Mouse (Mus musculus): ENCODE results near the gene Ccdc185. TPM values are rescaled to one million over a fixed set of nuclear protein-coding genes. Genes with fewer than 3 reads are reported as not detected.

The Ccdc185 gene
- polyA plus RNA-seq, 1 experiment from 2014 or later, result not detected

DNA sequence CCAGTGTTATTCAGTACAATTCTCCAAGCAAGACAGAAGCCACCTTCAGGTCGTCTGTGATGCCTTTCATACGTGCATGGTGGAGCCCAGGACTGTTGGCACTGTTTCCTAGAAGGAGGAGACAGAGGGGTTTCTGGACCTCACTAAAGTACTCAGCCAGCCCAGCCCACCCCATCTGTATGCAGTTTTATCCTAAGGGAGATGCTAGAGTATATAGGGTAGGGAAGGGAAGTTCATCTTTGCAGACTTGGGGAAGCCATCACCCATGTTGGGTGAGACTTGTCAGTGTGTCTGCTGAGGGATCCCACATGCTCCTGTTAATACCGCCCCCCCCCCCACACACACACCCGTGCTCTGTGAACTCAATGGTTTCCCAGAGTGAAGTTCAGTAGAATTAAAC lies 13.1 kb downstream of the Ccdc185 start:
- no peak overlapping the region for H3K4me3 ChIP-seq
- H3K27me3 ChIP-seq, result peaks cover 4% of the 10 kb centered on the region; the same call in 1 of the 2 replicates
- WGBS, result 69% methylated on average over 4 of the region's 4 CpGs
- no peak overlapping the region for H3K4me2 ChIP-seq (replicated peaks)
- no peak overlapping the region for H3K9ac ChIP-seq (replicated peaks)
- no peaks in the 10 kb centered on the region for H3K36me3 ChIP-seq
- H3K9me3 ChIP-seq, result no peaks in the 10 kb centered on the region
- no peak for ATAC-seq (ENCODE audit: low FRiP score, low read depth)
- H3K4me1 ChIP-seq, result no peaks in the 10 kb centered on the region
- no peak overlapping the region for H3K27ac ChIP-seq (replicated peaks)

DNA sequence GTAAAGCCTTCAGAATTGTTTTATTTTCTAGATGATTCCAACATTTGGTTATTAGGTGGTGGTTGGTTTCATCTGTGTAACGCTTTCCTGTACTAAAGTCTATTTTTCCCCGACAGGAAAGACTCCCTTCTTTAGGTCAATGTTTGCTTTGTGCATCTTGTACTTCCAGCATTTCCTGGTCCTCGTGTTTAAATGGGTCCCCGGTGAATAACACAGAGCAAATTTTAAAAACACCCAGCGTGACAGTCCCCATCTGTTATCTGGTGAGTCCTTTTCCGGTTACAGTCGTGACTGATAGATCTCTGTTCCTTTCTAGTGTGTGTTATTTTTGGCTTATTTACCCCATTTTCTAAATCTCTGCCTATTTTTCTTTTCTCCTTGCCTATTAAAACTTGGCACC lies 16.3 kb downstream of the Ccdc185 start:
- H3K27ac ChIP-seq (replicated peaks), result no peak overlapping the region
- peaks cover 2% of the 10 kb centered on the region; the same call in 1 of the 2 replicates for H3K4me1 ChIP-seq
- no peak overlapping the region for H3K9ac ChIP-seq (replicated peaks)
- H3K4me3 ChIP-seq, result no peak overlapping the region
- ATAC-seq (ENCODE audit: low FRiP score, low read depth), result no peak
- no peak overlapping the region for H3K4me2 ChIP-seq (replicated peaks)
- no peaks in the 10 kb centered on the region for H3K36me3 ChIP-seq
- no peaks in the 10 kb centered on the region for H3K9me3 ChIP-seq
- 72% methylated on average over 7 of the region's 7 CpGs for WGBS
- H3K27me3 ChIP-seq, result peaks cover 4% of the 10 kb centered on the region; the same call in 1 of the 2 replicates

DNA sequence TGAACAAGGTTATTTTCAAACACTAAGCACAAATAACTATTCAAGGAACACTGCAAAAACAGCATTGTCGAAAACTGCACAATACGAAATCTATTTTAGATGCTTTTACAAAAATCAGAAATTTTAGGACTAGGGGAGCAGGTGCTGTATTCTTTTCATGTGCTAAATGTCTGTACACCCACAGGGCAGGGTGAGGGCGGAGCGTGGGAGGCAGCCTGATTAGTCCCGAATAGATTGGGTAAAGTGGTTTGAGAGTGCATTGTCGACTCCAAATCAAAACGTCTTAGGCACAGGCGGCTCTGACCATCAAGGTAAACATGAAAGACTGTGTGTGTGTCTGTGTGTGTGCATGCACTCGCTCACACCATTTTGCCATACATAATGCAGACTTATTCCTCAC lies 20.0 kb downstream of the Ccdc185 start:
- H3K36me3 ChIP-seq, result no peaks in the 10 kb centered on the region
- no peak overlapping the region for H3K4me3 ChIP-seq
- 74% methylated on average over 9 of the region's 9 CpGs for WGBS
- no peak for ATAC-seq (ENCODE audit: low FRiP score, low read depth)
- H3K9ac ChIP-seq (replicated peaks), result no peak overlapping the region
- peaks cover 2% of the 10 kb centered on the region; the same call in 1 of the 2 replicates for H3K4me1 ChIP-seq
- no peaks in the 10 kb centered on the region for H3K9me3 ChIP-seq
- H3K27me3 ChIP-seq, result no peaks in the 10 kb centered on the region
- no peak overlapping the region for H3K27ac ChIP-seq (replicated peaks)
- no peak overlapping the region for H3K4me2 ChIP-seq (replicated peaks)

GRCm38 (mm10) chr1:182727541-182727940 lies 21.4 kb downstream of the Ccdc185 start:
- H3K27me3 ChIP-seq, result no peaks in the 10 kb centered on the region
- 55% methylated on average over 12 of the region's 12 CpGs for WGBS
- H3K36me3 ChIP-seq, result no peaks in the 10 kb centered on the region
- 0 out of 2 replicates have a peak overlapping the region, but pooled peaks have one; percentile 4 for H3K4me2 ChIP-seq (replicated peaks)
- no peaks in the 10 kb centered on the region for H3K9me3 ChIP-seq
- H3K4me3 ChIP-seq, result no peak overlapping the region
- no peak overlapping the region for H3K9ac ChIP-seq (replicated peaks)
- no peak for ATAC-seq (ENCODE audit: low FRiP score, low read depth)
- no peak overlapping the region for H3K27ac ChIP-seq (replicated peaks)
- peaks cover 2% of the 10 kb centered on the region; the same call in 1 of the 2 replicates for H3K4me1 ChIP-seq

- 75% methylated on average over 6 of the region's 6 CpGs for WGBS
- no peaks in the 10 kb centered on the region for H3K27me3 ChIP-seq
- no peaks in the 10 kb centered on the region for H3K36me3 ChIP-seq
- ATAC-seq (ENCODE audit: low FRiP score, low read depth), result no peak
- H3K9ac ChIP-seq (replicated peaks), result no peak overlapping the region
- H3K9me3 ChIP-seq, result no peaks in the 10 kb centered on the region
- no peak overlapping the region for H3K4me2 ChIP-seq (replicated peaks)
- peaks cover 4% of the 10 kb centered on the region; the same call in 1 of the 2 replicates for H3K4me1 ChIP-seq
- no peak overlapping the region for H3K4me3 ChIP-seq
- no peak overlapping the region for H3K27ac ChIP-seq (replicated peaks)
Observed at GRCm38 (mm10) chr1:182714236-182714935, 34.6 kb downstream of the Ccdc185 start.

DNA sequence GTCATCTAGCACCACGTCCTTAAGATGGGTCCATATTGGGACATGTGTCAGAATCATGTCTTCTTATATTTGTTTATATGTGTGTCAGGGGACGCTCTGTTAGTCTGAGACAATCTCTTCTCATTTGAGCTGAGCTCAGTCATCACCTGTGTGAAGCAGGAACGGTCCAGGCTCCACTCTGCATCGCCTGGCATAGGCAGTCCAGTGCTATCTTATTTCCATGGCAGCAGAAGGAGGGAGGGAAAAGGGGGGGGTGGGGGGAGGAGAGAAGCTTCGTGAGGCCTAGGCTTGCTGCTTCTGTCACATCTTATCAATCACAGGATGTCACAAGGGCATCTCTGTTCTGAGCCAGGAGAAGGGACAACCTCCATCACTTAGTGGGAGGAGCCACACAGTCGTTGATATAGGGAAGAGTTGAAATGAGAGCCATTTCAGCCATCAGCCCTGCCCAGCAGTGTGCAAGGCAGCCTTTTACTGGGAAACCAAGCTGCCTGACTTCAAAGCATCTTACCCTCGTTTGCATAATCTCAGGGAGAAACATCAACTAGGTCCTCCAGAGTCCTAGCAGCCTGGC lies 37.5 kb downstream of the Ccdc185 start:
- Histone ChIP-seq H3K27ac (replicated peaks) (peak overlapping the region; percentile 35; the same call in 1 of the 2 replicates), H3K36me3 (no peaks in the 10 kb centered on the region), H3K9ac (replicated peaks) (no peak overlapping the region), H3K27me3 (no peaks in the 10 kb centered on the region; the same call in 1 of the 2 replicates), H3K4me1 (peaks cover 4% of the 10 kb centered on the region; the same call in 1 of the 2 replicates), H3K4me3 (no peak overlapping the region), H3K9me3 (no peaks in the 10 kb centered on the region), H3K4me2 (replicated peaks) (no peak overlapping the region)
- 36% methylated on average over 7 of the region's 7 CpGs for WGBS
- ATAC-seq (ENCODE audit: low FRiP score, low read depth), result no peak; the same call in 1 of the 2 replicates

GRCm38 (mm10) chr1:182707459-182707858 lies 41.5 kb downstream of the Ccdc185 start:
- Histone ChIP-seq H3K4me2 (replicated peaks) (no peak overlapping the region), H3K36me3 (no peaks in the 10 kb centered on the region), H3K9me3 (0 out of 2 replicates have a peak, but pooled peaks cover 6% of the 10 kb centered on the region), H3K9ac (replicated peaks) (no peak overlapping the region), H3K27ac (replicated peaks) (no peak overlapping the region), H3K27me3 (no peaks in the 10 kb centered on the region; the same call in 1 of the 2 replicates), H3K4me1 (peaks cover 4% of the 10 kb centered on the region; the same call in 1 of the 2 replicates), H3K4me3 (no peak overlapping the region)
- no peak for ATAC-seq (ENCODE audit: low FRiP score, low read depth)
- WGBS, result 90% methylated on average over 4 of the region's 4 CpGs

- no peaks in the 10 kb centered on the region; the same call in 1 of the 2 replicates for H3K27me3 ChIP-seq
- H3K36me3 ChIP-seq, result no peaks in the 10 kb centered on the region
- H3K9ac ChIP-seq (replicated peaks), result no peak overlapping the region
- WGBS, result 60% methylated on average over 2 of the region's 2 CpGs
- no peak overlapping the region for H3K27ac ChIP-seq (replicated peaks)
- 0 out of 2 replicates have a peak, but pooled peaks cover 6% of the 10 kb centered on the region for H3K9me3 ChIP-seq
- no peak for ATAC-seq (ENCODE audit: low FRiP score, low read depth)
- peaks cover 6% of the 10 kb centered on the region; the same call in 1 of the 2 replicates for H3K4me1 ChIP-seq
- no peak overlapping the region for H3K4me3 ChIP-seq
- no peak overlapping the region for H3K4me2 ChIP-seq (replicated peaks)
Observed at GRCm38 (mm10) chr1:182704882-182705281, 44.1 kb downstream of the Ccdc185 start.

GRCm38 (mm10) chr1:182699392-182700347 lies 49.3 kb downstream of the Ccdc185 start:
- H3K27ac ChIP-seq (replicated peaks), result 0 out of 2 replicates have a peak overlapping the region, but pooled peaks have one; percentile 25
- no peaks in the 10 kb centered on the region for H3K27me3 ChIP-seq
- no peak overlapping the region for H3K4me3 ChIP-seq
- H3K36me3 ChIP-seq, result no peaks in the 10 kb centered on the region
- H3K9me3 ChIP-seq, result no peaks in the 10 kb centered on the region
- no peak overlapping the region for H3K4me2 ChIP-seq (replicated peaks)
- no peak overlapping the region for H3K9ac ChIP-seq (replicated peaks)
- no peak for ATAC-seq (ENCODE audit: low FRiP score, low read depth)
- 50% methylated on average over 9 of the region's 9 CpGs for WGBS
- peaks cover 9% of the 10 kb centered on the region; the same call in 1 of the 2 replicates for H3K4me1 ChIP-seq

Data from midbrain, embryonic 12.5 days (tissue).